Mouse (Mus musculus): ENCODE data around the gene Kif21a. TPM values are rescaled to one million over a fixed set of nuclear protein-coding genes. Genes with fewer than 3 reads are reported as not detected.

The Kif21a gene
- total and polyA plus RNA-seq, 2 experiments: 8.6 to 40.9 TPM

DNA sequence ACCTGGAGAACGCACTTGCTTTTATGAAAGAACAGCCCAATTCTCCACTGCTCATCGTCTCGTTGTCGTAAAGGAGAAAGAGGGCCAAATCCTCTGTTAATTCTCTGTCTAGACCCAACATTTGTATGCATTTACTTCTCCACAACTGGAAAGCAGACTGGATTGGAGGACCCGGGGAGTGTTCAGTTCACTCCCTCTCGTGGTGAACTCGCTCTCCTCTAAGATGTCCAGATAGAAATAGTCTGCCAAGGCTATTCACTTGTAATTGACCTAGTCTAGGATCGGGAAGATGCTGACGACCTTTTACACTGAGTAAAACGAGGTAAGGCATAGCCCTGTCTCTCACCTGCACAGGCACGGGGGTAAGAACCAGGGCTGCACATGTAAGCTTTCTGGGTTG lies 2.1 kb downstream of the Kif21a start:
- 91% methylated on average over 11 of the region's 11 CpGs for WGBS
- no peak for TF ChIP-seq POLR2A (IDR thresholded peaks at IDR 0.05; ENCODE audit: extremely low read depth, insufficient read depth, low read length)
- TF ChIP-seq CTCF (IDR thresholded peaks at IDR 0.05; ENCODE audit: low read depth, low read length): no peak
- Histone ChIP-seq H3K79me2 (ENCODE audit: control insufficient read depth, insufficient read depth, low read length) (peaks cover 15% of the 10 kb centered on the region; the same call in 1 of the 2 replicates), H3K36me3 (ENCODE audit: control insufficient read depth, insufficient read depth, low read length) (no peaks in the 10 kb centered on the region), H3K27me3 (ENCODE audit: control insufficient read depth, insufficient read depth, low read length) (no peaks in the 10 kb centered on the region), H3K4me1 (ENCODE audit: control insufficient read depth, insufficient read depth, low read length) (peaks cover 2% of the 10 kb centered on the region), H3K27ac (replicated peaks; ENCODE audit: insufficient read depth, low read depth, low read length) (no peak overlapping the region), H3K9ac (ENCODE audit: low read depth, low read length) (no peak overlapping the region), H3K4me3 (ENCODE audit: insufficient read depth, low read depth, low read length) (no peak overlapping the region)
- no peak for DNase-seq (ENCODE audit: extremely low read depth, low read depth, low spot score)

GRCm38 (mm10) chr15:91046506-91046905 lies 3.2 kb downstream of the Kif21a start:
- H3K4me1 ChIP-seq (ENCODE audit: control insufficient read depth, insufficient read depth, low read length): peaks cover 5% of the 10 kb centered on the region
- H3K79me2 ChIP-seq (ENCODE audit: control insufficient read depth, insufficient read depth, low read length): peaks cover 18% of the 10 kb centered on the region; the same call in 1 of the 2 replicates
- no peak overlapping the region for H3K4me3 ChIP-seq (ENCODE audit: insufficient read depth, low read depth, low read length)
- WGBS: 37% methylated on average over 8 of the region's 8 CpGs
- no peak for TF ChIP-seq POLR2A (IDR thresholded peaks at IDR 0.05; ENCODE audit: extremely low read depth, insufficient read depth, low read length)
- no peak for TF ChIP-seq CTCF (IDR thresholded peaks at IDR 0.05; ENCODE audit: low read depth, low read length)
- no peaks in the 10 kb centered on the region for H3K36me3 ChIP-seq (ENCODE audit: control insufficient read depth, insufficient read depth, low read length)
- no peak overlapping the region for H3K9ac ChIP-seq (ENCODE audit: low read depth, low read length)
- H3K27me3 ChIP-seq (ENCODE audit: control insufficient read depth, insufficient read depth, low read length): no peaks in the 10 kb centered on the region
- no peak overlapping the region for H3K27ac ChIP-seq (replicated peaks; ENCODE audit: insufficient read depth, low read depth, low read length)
- DNase-seq (ENCODE audit: extremely low read depth, low read depth, low spot score): peak; percentile 75

DNA sequence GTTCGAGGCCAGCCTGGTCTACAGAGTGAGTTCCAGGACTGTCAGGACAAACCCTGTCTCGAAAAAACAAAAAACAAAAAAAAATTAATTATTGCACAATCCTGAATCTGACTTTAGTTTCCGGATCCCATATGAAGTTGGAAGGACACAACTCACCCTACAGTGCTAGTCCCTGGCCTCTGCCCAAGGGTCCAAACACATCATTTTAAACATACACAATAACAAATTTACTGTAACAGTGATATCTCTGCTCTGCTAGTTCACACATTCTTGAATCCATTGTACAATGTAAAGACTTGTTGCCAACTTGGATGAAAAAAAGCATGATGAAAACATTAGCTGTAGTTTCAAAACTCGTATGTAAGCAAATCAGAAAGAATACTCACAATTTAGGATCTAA lies 6.5 kb downstream of the Kif21a start:
- peaks cover 21% of the 10 kb centered on the region; the same call in 1 of the 2 replicates for H3K79me2 ChIP-seq (ENCODE audit: control insufficient read depth, insufficient read depth, low read length)
- H3K27me3 ChIP-seq (ENCODE audit: control insufficient read depth, insufficient read depth, low read length): no peaks in the 10 kb centered on the region
- no peak overlapping the region for H3K4me3 ChIP-seq (ENCODE audit: insufficient read depth, low read depth, low read length)
- no peak for TF ChIP-seq CTCF (IDR thresholded peaks at IDR 0.05; ENCODE audit: low read depth, low read length)
- no peak for TF ChIP-seq POLR2A (IDR thresholded peaks at IDR 0.05; ENCODE audit: extremely low read depth, insufficient read depth, low read length)
- H3K36me3 ChIP-seq (ENCODE audit: control insufficient read depth, insufficient read depth, low read length): no peaks in the 10 kb centered on the region
- no peak for DNase-seq (ENCODE audit: extremely low read depth, low read depth, low spot score)
- no peak overlapping the region for H3K9ac ChIP-seq (ENCODE audit: low read depth, low read length)
- WGBS: 48% methylated on average over 4 of the region's 4 CpGs
- no peak overlapping the region for H3K27ac ChIP-seq (replicated peaks; ENCODE audit: insufficient read depth, low read depth, low read length)
- H3K4me1 ChIP-seq (ENCODE audit: control insufficient read depth, insufficient read depth, low read length): peaks cover 5% of the 10 kb centered on the region; the same call in 1 of the 2 replicates

DNA sequence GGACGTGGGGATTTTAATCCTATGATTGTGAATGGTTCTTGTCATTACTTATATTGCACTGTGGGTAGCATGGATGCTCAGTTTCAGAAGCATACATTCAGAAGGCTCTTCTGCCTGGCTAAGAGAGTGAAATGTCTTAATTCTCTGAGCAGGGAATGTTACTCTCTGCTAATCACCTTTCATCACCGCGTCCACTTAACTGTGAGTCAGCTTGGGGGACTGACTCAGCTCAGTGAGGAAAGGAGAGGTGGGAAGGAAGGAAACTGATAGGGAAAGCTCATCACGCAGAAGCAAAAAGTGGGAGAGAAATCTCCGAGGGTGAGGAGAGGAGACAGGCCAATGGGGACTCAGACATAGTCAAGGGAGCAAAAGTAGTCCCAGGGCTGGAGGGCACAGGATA lies 10.9 kb downstream of the Kif21a start:
- TF ChIP-seq POLR2A (IDR thresholded peaks at IDR 0.05; ENCODE audit: extremely low read depth, insufficient read depth, low read length): no peak
- TF ChIP-seq CTCF (IDR thresholded peaks at IDR 0.05; ENCODE audit: low read depth, low read length): no peak
- Histone ChIP-seq H3K4me3 (ENCODE audit: insufficient read depth, low read depth, low read length) (no peak overlapping the region), H3K9ac (ENCODE audit: low read depth, low read length) (no peak overlapping the region), H3K36me3 (ENCODE audit: control insufficient read depth, insufficient read depth, low read length) (no peaks in the 10 kb centered on the region), H3K4me1 (ENCODE audit: control insufficient read depth, insufficient read depth, low read length) (peaks cover 9% of the 10 kb centered on the region), H3K27ac (replicated peaks; ENCODE audit: insufficient read depth, low read depth, low read length) (no peak overlapping the region), H3K79me2 (ENCODE audit: control insufficient read depth, insufficient read depth, low read length) (peaks cover 6% of the 10 kb centered on the region; the same call in 1 of the 2 replicates), H3K27me3 (ENCODE audit: control insufficient read depth, insufficient read depth, low read length) (no peaks in the 10 kb centered on the region)
- WGBS: 80% methylated on average over 5 of the region's 5 CpGs
- DNase-seq (ENCODE audit: extremely low read depth, low read depth, low spot score): no peak

GRCm38 (mm10) chr15:91034090-91034489 lies 15.7 kb downstream of the Kif21a start:
- peak; percentile 93 for DNase-seq (ENCODE audit: extremely low read depth, low read depth, low spot score)
- 19% methylated on average over 4 of the region's 4 CpGs for WGBS
- TF ChIP-seq POLR2A (IDR thresholded peaks at IDR 0.05; ENCODE audit: extremely low read depth, insufficient read depth, low read length): no peak
- no peak for TF ChIP-seq CTCF (IDR thresholded peaks at IDR 0.05; ENCODE audit: low read depth, low read length)
- Histone ChIP-seq H3K4me3 (ENCODE audit: insufficient read depth, low read depth, low read length) (no peak overlapping the region), H3K27me3 (ENCODE audit: control insufficient read depth, insufficient read depth, low read length) (no peaks in the 10 kb centered on the region), H3K79me2 (ENCODE audit: control insufficient read depth, insufficient read depth, low read length) (peaks cover 11% of the 10 kb centered on the region; the same call in 1 of the 2 replicates), H3K27ac (replicated peaks; ENCODE audit: insufficient read depth, low read depth, low read length) (peak overlapping the region; percentile 87), H3K9ac (ENCODE audit: low read depth, low read length) (no peak overlapping the region), H3K4me1 (ENCODE audit: control insufficient read depth, insufficient read depth, low read length) (peaks cover 8% of the 10 kb centered on the region), H3K36me3 (ENCODE audit: control insufficient read depth, insufficient read depth, low read length) (no peaks in the 10 kb centered on the region)

- H3K4me1 ChIP-seq (ENCODE audit: control insufficient read depth, insufficient read depth, low read length): peaks cover 8% of the 10 kb centered on the region
- 29% methylated on average over 6 of the region's 6 CpGs for WGBS
Measured at GRCm38 (mm10) chr15:91033529-91033928, 16.2 kb downstream of the Kif21a start.

More at GRCm38 (mm10) chr15:91033529-91033928, 16.2 kb downstream of the Kif21a start:
- no peak overlapping the region for H3K4me3 ChIP-seq (ENCODE audit: insufficient read depth, low read depth, low read length)
- peaks cover 16% of the 10 kb centered on the region; the same call in 1 of the 2 replicates for H3K79me2 ChIP-seq (ENCODE audit: control insufficient read depth, insufficient read depth, low read length)
- TF ChIP-seq POLR2A (IDR thresholded peaks at IDR 0.05; ENCODE audit: extremely low read depth, insufficient read depth, low read length): no peak
- TF ChIP-seq CTCF (IDR thresholded peaks at IDR 0.05; ENCODE audit: low read depth, low read length): no peak
- DNase-seq (ENCODE audit: extremely low read depth, low read depth, low spot score): peak; percentile 85
- H3K9ac ChIP-seq (ENCODE audit: low read depth, low read length): no peak overlapping the region
- H3K27ac ChIP-seq (replicated peaks; ENCODE audit: insufficient read depth, low read depth, low read length): peak overlapping the region; percentile 87
- no peaks in the 10 kb centered on the region for H3K27me3 ChIP-seq (ENCODE audit: control insufficient read depth, insufficient read depth, low read length)
- H3K36me3 ChIP-seq (ENCODE audit: control insufficient read depth, insufficient read depth, low read length): no peaks in the 10 kb centered on the region
